Mouse (Mus musculus): ENCODE results near the gene Fcna.

Gene Fcna

DNA sequence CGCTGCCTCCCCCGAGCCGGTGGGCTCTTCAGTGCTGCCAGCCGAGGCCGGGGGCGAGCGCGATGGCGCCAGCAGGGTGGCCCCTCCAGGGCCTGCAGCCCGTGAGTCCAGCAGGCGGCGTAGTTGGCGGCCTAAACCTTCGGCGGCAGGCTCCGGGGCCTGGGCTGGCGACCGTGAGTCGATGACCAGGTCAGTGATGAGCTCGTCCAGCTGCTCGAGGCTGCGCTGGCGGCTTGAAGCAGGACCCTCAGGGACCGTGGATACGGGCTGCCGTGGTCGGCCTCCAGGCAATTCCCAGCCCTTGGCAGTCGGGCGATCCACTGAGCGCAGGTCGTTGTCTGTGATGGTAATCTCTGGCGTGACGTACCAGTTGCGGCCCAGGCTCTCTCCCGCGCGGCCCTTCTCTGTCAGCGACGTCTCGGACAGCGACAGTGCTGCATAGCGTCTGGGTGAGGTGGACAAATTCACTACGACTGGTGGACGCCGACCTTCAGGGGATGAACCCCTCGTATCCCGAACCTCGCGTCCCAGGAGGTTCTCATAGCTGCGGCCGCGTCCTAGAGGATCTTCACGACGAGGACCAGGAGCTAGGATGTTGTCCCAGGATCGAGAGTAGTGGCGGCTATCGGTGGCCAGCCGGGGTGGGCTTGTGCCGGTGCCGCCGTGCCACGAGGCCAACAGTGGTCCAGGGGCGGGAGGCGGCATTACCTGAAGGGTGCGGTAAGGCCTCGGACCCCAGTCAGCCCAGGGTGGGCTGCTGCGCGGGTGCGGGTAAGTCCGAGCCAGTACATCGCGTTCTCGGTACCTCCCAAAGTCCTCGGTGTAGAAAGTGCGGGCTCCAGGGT, 49.7 kb downstream of the Fcna start:
- no peak for DNase-seq

DNA sequence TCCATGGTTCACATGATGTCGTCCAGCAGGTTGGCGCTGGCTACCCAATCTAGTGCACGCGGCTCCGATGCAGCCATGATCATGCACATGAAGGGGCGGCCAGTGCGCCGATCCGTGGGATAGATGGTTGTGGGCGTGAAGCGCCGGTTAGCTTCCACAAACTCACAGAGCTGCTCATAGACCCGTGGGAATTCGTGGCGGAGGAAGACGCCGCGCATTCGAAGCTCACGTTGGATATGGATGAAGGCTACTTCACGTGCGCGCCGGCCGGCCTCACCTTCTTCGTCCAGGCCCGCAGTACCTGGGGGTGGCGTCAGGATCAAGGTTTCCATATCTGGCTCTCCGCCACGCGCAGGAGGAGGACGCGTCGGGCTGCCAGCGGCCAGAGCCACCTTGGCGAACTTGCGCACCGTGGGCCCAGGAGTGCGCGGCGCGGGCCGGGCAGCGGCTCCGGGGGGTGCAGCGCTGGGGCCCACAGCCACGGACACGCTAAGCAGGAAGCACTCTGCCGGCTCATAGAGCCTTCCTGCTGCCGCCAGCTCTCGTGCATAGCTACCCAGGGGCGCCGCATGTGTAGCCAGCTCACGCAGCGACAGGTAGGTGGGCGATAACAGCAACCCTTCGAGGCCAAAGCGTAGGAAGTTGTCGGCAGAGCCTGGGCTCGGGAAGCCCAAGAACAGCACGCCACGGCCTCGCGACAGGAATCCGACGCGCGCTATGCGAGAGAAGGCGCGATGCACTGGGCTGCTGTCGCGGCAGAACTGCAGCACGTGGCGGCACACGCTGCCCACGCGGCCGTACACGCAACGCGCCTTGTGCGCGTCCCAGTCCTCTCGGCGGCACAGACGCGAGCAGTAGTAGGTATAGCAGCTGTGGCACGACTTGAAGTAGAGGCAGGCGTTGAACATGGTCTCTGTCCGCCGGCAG, 50.6 kb downstream of the Fcna start:
- DNase-seq = no peak

DNA sequence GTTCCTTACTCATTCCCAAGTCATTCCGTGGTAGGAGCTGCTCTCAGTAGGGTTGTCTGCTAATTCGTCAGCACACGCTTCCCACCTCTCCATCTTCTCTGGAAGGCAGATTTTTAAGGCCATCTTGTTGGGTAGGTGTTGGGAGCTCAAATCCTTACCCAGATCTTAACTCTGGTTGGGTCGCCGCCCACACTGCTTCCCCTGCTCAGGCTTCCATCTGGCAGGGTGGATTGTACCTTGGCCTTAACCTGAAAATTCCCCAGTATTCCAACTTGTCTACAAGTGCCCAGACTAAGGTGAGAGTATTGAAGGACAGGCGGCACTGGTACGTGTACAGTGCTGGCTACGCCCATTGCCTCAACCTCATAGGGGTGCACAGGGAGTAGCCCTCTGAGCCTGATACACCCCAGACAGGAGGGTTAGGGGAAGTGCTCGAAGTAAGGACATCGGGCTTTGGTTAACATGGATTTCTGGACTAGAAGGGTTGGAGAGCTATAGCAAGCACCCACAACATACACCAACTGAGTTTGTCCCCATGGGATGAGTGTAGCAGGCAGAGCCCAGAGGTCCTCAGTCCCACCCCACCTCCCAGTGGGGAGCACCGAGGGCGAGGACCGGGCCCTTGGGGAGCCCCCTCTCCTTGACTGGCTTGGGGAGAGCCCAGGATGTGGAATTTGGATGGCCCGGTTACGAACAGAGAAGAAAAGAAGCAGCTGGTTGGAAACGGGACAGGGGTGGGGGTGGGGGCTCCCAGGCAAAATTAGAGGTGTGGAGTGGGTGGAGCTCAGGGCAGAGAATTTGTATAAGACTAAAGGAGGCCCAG, 51.6 kb downstream of the Fcna start:
- no peak for DNase-seq

DNA sequence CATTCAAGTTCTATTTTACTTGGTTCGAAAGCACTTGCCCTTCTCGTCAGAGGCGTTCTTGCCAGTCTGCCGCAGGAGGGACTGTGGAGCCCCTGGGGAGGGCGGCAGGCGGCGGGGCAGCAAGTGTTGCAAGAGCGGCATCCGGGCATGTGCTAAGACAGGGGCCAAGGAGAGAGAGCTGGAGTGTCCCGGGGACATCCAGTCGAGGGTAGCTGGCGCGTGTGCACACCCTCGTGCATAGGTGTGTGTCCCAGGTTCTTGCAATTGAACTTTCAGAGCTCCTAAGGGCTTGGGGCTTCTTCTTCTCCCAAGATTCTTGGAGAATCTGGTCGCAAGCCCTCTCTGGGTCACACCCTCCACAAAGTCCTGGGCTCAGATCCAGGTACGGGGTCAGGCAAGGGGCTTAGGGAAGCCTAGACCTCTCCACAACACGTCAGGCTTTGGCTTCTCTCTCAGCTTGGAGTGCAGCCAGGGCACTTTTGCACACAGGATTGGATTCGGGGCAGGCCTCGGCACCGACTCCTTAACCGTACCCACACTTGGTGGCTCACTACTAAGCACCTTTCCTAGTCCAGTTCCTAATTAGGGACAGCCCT, 52.3 kb downstream of the Fcna start:
- DNase-seq = peak; percentile 48
